Mouse (Mus musculus): ENCODE data around the gene Vwa8. TPM values are rescaled to one million over a fixed set of nuclear protein-coding genes. Genes with fewer than 3 reads are reported as not detected.

Vwa8 gene
- total and polyA plus RNA-seq, 3 experiments: 12.4 to 17.5 (median 15.9) TPM

GRCm38 (mm10) chr14:78970621-78971020 lies 121.8 kb downstream of the Vwa8 start:
- in situ Hi-C loops (cut with MboI; ENCODE audit: low pct_ligation_motif_present, low pct_unique_long_range_greater_than_20kb, low sequenced_read_pairs): no loop called here
- Histone ChIP-seq H3K9ac (ENCODE audit: insufficient read depth, low read depth) (no peak overlapping the region), H3K9me3 (replicated peaks; ENCODE audit: low read length) (no peaks in the 10 kb centered on the region), H3K36me3 (replicated peaks in 1 of 2; ENCODE audit: control insufficient read depth in 1 of 2, insufficient read depth in 1 of 2, low read length in 1 of 2) (peaks cover 0 to 21% of the 10 kb centered on the region in 2 experiments), H3K4me3 (replicated peaks in 1 of 3; ENCODE audit: low read depth in 2 of 3, low read length in 2 of 3, poor library complexity in 1 of 3) (no peak overlapping the region), H3K27me3 (replicated peaks) (no peaks in the 10 kb centered on the region), H3K4me2 (ENCODE audit: insufficient read depth, low read depth, poor library complexity, severe bottlenecking) (no peak overlapping the region), H3K27ac (ENCODE audit: insufficient read depth, low read depth) (no peak overlapping the region), H3K79me2 (replicated peaks; ENCODE audit: control insufficient read depth, extremely low read depth, insufficient read depth, poor library complexity, severe bottlenecking) (no peaks in the 10 kb centered on the region), H3K4me1 (ENCODE audit: control insufficient read depth in 1 of 2, insufficient read depth in 2 of 2) (peaks cover 0 to 30% of the 10 kb centered on the region in 2 experiments; a peak in 2 of 4 replicates)
- DNase-seq (ENCODE audit: extremely low read depth): no peak
- TF ChIP-seq BHLHE40 (IDR thresholded peaks at IDR 0.05; ENCODE audit: low read depth, low read length) (no peak), NELFE (IDR thresholded peaks at IDR 0.05; ENCODE audit: low read depth, low read length) (no peak), MXI1 (IDR thresholded peaks at IDR 0.05; ENCODE audit: low read depth, low read length) (no peak), MYC (IDR thresholded peaks at IDR 0.05; ENCODE audit: low read depth, low read length) (no peak), ZKSCAN1 (IDR thresholded peaks at IDR 0.05; ENCODE audit: borderline replicate concordance, low read depth, low read length) (no peak), ELF1 (IDR thresholded peaks at IDR 0.05; ENCODE audit: low read depth, low read length) (no peak), SMC3 (IDR thresholded peaks at IDR 0.05; ENCODE audit: low read depth, low read length) (no peak), USF2 (conservative IDR thresholded peaks at IDR 0.05; ENCODE audit: low read depth, low read length) (no peak)
- dilution Hi-C loops (cut with MboI; ENCODE audit: extremely low pct_ligation_motif_present, extremely low pct_unique_long_range_greater_than_20kb, low sequenced_read_pairs): no loop called here

GRCm38 (mm10) chr14:78972424-78972823 lies 123.6 kb downstream of the Vwa8 start:
- no peaks in the 10 kb centered on the region for H3K9me3 ChIP-seq (replicated peaks; ENCODE audit: low read length)
- H3K79me2 ChIP-seq (replicated peaks; ENCODE audit: control insufficient read depth, extremely low read depth, insufficient read depth, poor library complexity, severe bottlenecking): no peaks in the 10 kb centered on the region
- no peak overlapping the region for H3K4me3 ChIP-seq (replicated peaks in 1 of 3; ENCODE audit: low read depth in 2 of 3, low read length in 2 of 3, poor library complexity in 1 of 3)
- no peak overlapping the region for H3K9ac ChIP-seq (ENCODE audit: insufficient read depth, low read depth)
- no peak overlapping the region for H3K4me2 ChIP-seq (ENCODE audit: insufficient read depth, low read depth, poor library complexity, severe bottlenecking)
- H3K27ac ChIP-seq (ENCODE audit: insufficient read depth, low read depth): no peak overlapping the region
- dilution Hi-C loops (cut with MboI; ENCODE audit: extremely low pct_ligation_motif_present, extremely low pct_unique_long_range_greater_than_20kb, low sequenced_read_pairs): no loop called here
- no peaks in the 10 kb centered on the region for H3K27me3 ChIP-seq (replicated peaks)
- in situ Hi-C loops (cut with MboI; ENCODE audit: low pct_ligation_motif_present, low pct_unique_long_range_greater_than_20kb, low sequenced_read_pairs): no loop called here
- peaks cover 0 to 30% of the 10 kb centered on the region in 2 experiments; a peak in 2 of 4 replicates for H3K4me1 ChIP-seq (ENCODE audit: control insufficient read depth in 1 of 2, insufficient read depth in 2 of 2)
- DNase-seq (ENCODE audit: extremely low read depth): peak; percentile 54
- H3K36me3 ChIP-seq (replicated peaks in 1 of 2; ENCODE audit: control insufficient read depth in 1 of 2, insufficient read depth in 1 of 2, low read length in 1 of 2): peaks cover 0 to 17% of the 10 kb centered on the region in 2 experiments
- TF ChIP-seq NELFE (IDR thresholded peaks at IDR 0.05; ENCODE audit: low read depth, low read length) (no peak), ETS1 (conservative IDR thresholded peaks at IDR 0.05; ENCODE audit: low read depth, low read length) (0 out of 2 replicates have a peak, but pooled peaks have one; percentile 14)

GRCm38 (mm10) chr14:78983104-78983503 lies 134.3 kb downstream of the Vwa8 start:
- Histone ChIP-seq H3K79me2 (replicated peaks; ENCODE audit: control insufficient read depth, extremely low read depth, insufficient read depth, poor library complexity, severe bottlenecking) (no peaks in the 10 kb centered on the region), H3K36me3 (replicated peaks in 1 of 2; ENCODE audit: control insufficient read depth in 1 of 2, insufficient read depth in 1 of 2, low read length in 1 of 2) (peaks cover 2 to 39% of the 10 kb centered on the region in 2 experiments), H3K4me2 (ENCODE audit: insufficient read depth, low read depth, poor library complexity, severe bottlenecking) (no peak overlapping the region), H3K9ac (ENCODE audit: insufficient read depth, low read depth) (no peak overlapping the region), H3K4me3 (replicated peaks in 1 of 3; ENCODE audit: low read depth in 2 of 3, low read length in 2 of 3, poor library complexity in 1 of 3) (no peak overlapping the region), H3K9me3 (replicated peaks; ENCODE audit: low read length) (no peaks in the 10 kb centered on the region), H3K4me1 (ENCODE audit: control insufficient read depth in 1 of 2, insufficient read depth in 2 of 2) (peaks cover 3 to 4% of the 10 kb centered on the region in 2 experiments; a peak in 2 of 4 replicates), H3K27ac (ENCODE audit: insufficient read depth, low read depth) (no peak overlapping the region), H3K27me3 (replicated peaks) (no peaks in the 10 kb centered on the region)
- no peak for DNase-seq (ENCODE audit: extremely low read depth)
- in situ Hi-C loops (cut with MboI; ENCODE audit: low pct_ligation_motif_present, low pct_unique_long_range_greater_than_20kb, low sequenced_read_pairs) (no loop called here), dilution Hi-C loops (cut with MboI; ENCODE audit: extremely low pct_ligation_motif_present, extremely low pct_unique_long_range_greater_than_20kb, low sequenced_read_pairs) (no loop called here)
- TF ChIP-seq JUND (conservative IDR thresholded peaks at IDR 0.05; ENCODE audit: low read depth, low read length): no peak
- no peak for TF ChIP-seq RAD21 (IDR thresholded peaks at IDR 0.05; ENCODE audit: low read depth, low read length)
- TF ChIP-seq MEF2A (IDR thresholded peaks at IDR 0.05; ENCODE audit: borderline replicate concordance, low read depth, low read length): no peak
- TF ChIP-seq CTCF (conservative IDR thresholded peaks at IDR 0.05 in 1 of 2, IDR thresholded peaks at IDR 0.05 in 1 of 2; ENCODE audit: low read depth in 2 of 2, low read length in 2 of 2): no peak
- TF ChIP-seq POLR2AphosphoS2 (IDR thresholded peaks at IDR 0.05; ENCODE audit: low read depth, low read length): no peak
- TF ChIP-seq ZMIZ1 (IDR thresholded peaks at IDR 0.05; ENCODE audit: low read depth, low read length): no peak
- no peak for TF ChIP-seq UBTF (IDR thresholded peaks at IDR 0.05; ENCODE audit: low read depth, low read length)
- no peak for TF ChIP-seq EP300 (IDR thresholded peaks at IDR 0.05; ENCODE audit: low read length)
- TF ChIP-seq NELFE (IDR thresholded peaks at IDR 0.05; ENCODE audit: low read depth, low read length): no peak
- no peak for TF ChIP-seq CHD1 (IDR thresholded peaks at IDR 0.05; ENCODE audit: low read depth, low read length)
- TF ChIP-seq KAT2A (IDR thresholded peaks at IDR 0.05; ENCODE audit: insufficient replicate concordance, low read length): no peak
- no peak for TF ChIP-seq TCF12 (IDR thresholded peaks at IDR 0.05; ENCODE audit: low read depth, low read length)
- no peak for TF ChIP-seq USF2 (conservative IDR thresholded peaks at IDR 0.05; ENCODE audit: low read depth, low read length)
- TF ChIP-seq RCOR1 (conservative IDR thresholded peaks at IDR 0.05; ENCODE audit: low read depth, low read length): no peak
- no peak for TF ChIP-seq MXI1 (IDR thresholded peaks at IDR 0.05; ENCODE audit: low read depth, low read length)

Data from CH12.LX (cell line).